Mouse (Mus musculus) liver, embryonic 14.5 days (tissue): ENCODE measurements around the gene Ubl7.

Experiments
- CTCF ChIP-seq: IDR thresholded peaks from 2 replicates; pipeline ENCODE4 v1.5.1; 2016; ENCODE audit warnings: antibody characterized with exemption, low read depth, control low read depth
- EP300 ChIP-seq: IDR thresholded peaks from 2 replicates; pipeline ENCODE4 v1.6.1; 2016; ENCODE audit warnings: antibody characterized with exemption, low read depth

- no peak for TF ChIP-seq EP300
- no peak for TF ChIP-seq CTCF
Measured at GRCm38 (mm10) chr9:57972776-57973439, 62.1 kb downstream of the Ubl7 start.
